In the genomic region with DNA sequence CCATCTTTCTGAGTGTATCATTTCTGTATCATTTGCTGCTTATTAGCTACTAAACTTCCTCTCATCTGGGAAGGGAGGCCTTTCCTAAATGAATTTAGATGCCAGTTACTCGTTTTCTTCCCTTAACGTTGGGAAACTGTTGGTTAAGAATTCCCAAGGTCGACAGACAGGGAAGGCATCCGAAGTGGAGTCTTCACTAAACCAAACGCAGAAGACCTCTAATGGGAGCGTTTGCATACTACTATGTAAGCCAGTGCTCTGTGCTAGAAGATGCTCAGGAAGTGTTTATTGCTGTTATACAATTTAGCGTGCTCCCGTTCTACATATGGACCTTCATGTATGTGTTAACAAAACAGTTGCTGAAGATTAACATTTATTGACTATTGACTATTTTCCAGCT, we compare ENCODE assay signal across 8 mouse cellular contexts. TPM values are rescaled to one million over a fixed set of nuclear protein-coding genes. Genes with fewer than 3 reads are reported as not detected.
DNase-seq lines count a peak whose midpoint lies in the region; ATAC-seq and TF ChIP-seq lines count a peak whose summit lies in the region.

No protein-coding gene starts in this region.

- no peak for ATAC-seq in limb, embryonic 12.5 days (ENCODE audit: insufficient number of reproducible peaks, insufficient read depth, low FRiP score, low TSS enrichment, low read depth)
- no peak for ATAC-seq in neural tube, embryonic 15.5 days (ENCODE audit: low FRiP score)
- no peak for ATAC-seq in erythroblast, adult 5-6 weeks (replicated peaks; ENCODE audit: low FRiP score, poor library complexity, severe bottlenecking)

- no peak for DNase-seq in layer of hippocampus, adult 2 months (ENCODE audit: low spot score in 2 of 2)
- no peak for DNase-seq in layer of hippocampus, adult 9-11 months
- no peak for DNase-seq in thymus, adult 2 months
- DNase-seq in embryo, embryonic 11 days: no peak

- peak overlapping the region; percentile 99 for H3K27ac ChIP-seq in layer of hippocampus, adult 2 months
- no peak overlapping the region for H3K27ac ChIP-seq in embryonic fibroblast, embryonic 13.5 days (ENCODE audit: insufficient read depth, low read length)
- H3K27ac ChIP-seq in limb, embryonic 12.5 days: no peak overlapping the region
- H3K27ac ChIP-seq in neural tube, embryonic 15.5 days (replicated peaks): peak overlapping the region; percentile 98
- no peak overlapping the region for H3K27ac ChIP-seq in thymus, adult 2 months (ENCODE audit: control insufficient read depth, insufficient read depth, low read length)

- TF ChIP-seq POLR2A in embryonic fibroblast, embryonic 13.5 days (IDR thresholded peaks at IDR 0.05; ENCODE audit: low read depth, low read length): no peak
- TF ChIP-seq POLR2A in thymus, adult 2 months (IDR thresholded peaks at IDR 0.05; ENCODE audit: control insufficient read depth, extremely low read depth, insufficient read depth, low read length, poor library complexity): no peak

- no peaks in the 10 kb centered on the region for H3K27me3 ChIP-seq in limb, embryonic 12.5 days
- no peaks in the 10 kb centered on the region for H3K27me3 ChIP-seq in neural tube, embryonic 15.5 days (replicated peaks)
- H3K27me3 ChIP-seq in thymus, adult 2 months (ENCODE audit: control insufficient read depth, insufficient read depth, low read length): no peaks in the 10 kb centered on the region

- H3K9me3 ChIP-seq in limb, embryonic 12.5 days: no peaks in the 10 kb centered on the region
- H3K9me3 ChIP-seq in neural tube, embryonic 15.5 days (replicated peaks): no peaks in the 10 kb centered on the region

- peak overlapping the region; percentile 72 for H3K4me3 ChIP-seq in layer of hippocampus, adult 2 months
- H3K4me3 ChIP-seq in embryonic fibroblast, embryonic 13.5 days (ENCODE audit: insufficient read depth, low read length): peak overlapping the region; percentile 5; the same call in 1 of the 2 replicates
- H3K4me3 ChIP-seq in limb, embryonic 12.5 days (replicated peaks): peak overlapping the region; percentile 61
- H3K4me3 ChIP-seq in neural tube, embryonic 15.5 days (replicated peaks): peak overlapping the region; percentile 62
- H3K4me3 ChIP-seq in thymus, adult 2 months (ENCODE audit: control insufficient read depth, insufficient read depth, low read length): no peak overlapping the region

- WGBS in limb, embryonic 12.5 days: 65% methylated on average over 8 of the region's 8 CpGs
- WGBS in neural tube, embryonic 15.5 days: 55% methylated on average over 8 of the region's 8 CpGs
- 83% methylated on average over 8 of the region's 8 CpGs for WGBS in thymus, adult 2 months

- H3K9ac ChIP-seq in limb, embryonic 12.5 days (replicated peaks): peak overlapping the region; percentile 50; the same call in 1 of the 2 replicates
- peak overlapping the region; percentile 68; the same call in 1 of the 2 replicates for H3K9ac ChIP-seq in neural tube, embryonic 15.5 days (replicated peaks)

- TF ChIP-seq CTCF in layer of hippocampus, adult 2 months (conservative IDR thresholded peaks at IDR 0.05): no peak
- no peak for TF ChIP-seq CTCF in embryonic fibroblast, embryonic 13.5 days (IDR thresholded peaks at IDR 0.05; ENCODE audit: borderline replicate concordance, insufficient read depth, low read length)
- TF ChIP-seq CTCF in thymus, adult 2 months (IDR thresholded peaks at IDR 0.05; ENCODE audit: borderline replicate concordance, control insufficient read depth, extremely low read depth, insufficient read depth, low read length, poor library complexity): no peak

- peaks cover 2% of the 10 kb centered on the region for H3K4me1 ChIP-seq in embryonic fibroblast, embryonic 13.5 days (ENCODE audit: control insufficient read depth, insufficient read depth, low read length)
- H3K4me1 ChIP-seq in limb, embryonic 12.5 days (replicated peaks): peaks cover 14% of the 10 kb centered on the region
- peaks cover 22% of the 10 kb centered on the region for H3K4me1 ChIP-seq in neural tube, embryonic 15.5 days
- H3K4me1 ChIP-seq in thymus, adult 2 months (replicated peaks; ENCODE audit: control insufficient read depth, insufficient read depth, low read length): peaks cover 4% of the 10 kb centered on the region; the same call in 1 of the 2 replicates

- H3K4me2 ChIP-seq in limb, embryonic 12.5 days: peak overlapping the region; percentile 58
- peak overlapping the region; percentile 58 for H3K4me2 ChIP-seq in neural tube, embryonic 15.5 days

- peaks cover 27% of the 10 kb centered on the region for H3K36me3 ChIP-seq in limb, embryonic 12.5 days
- peaks cover 13% of the 10 kb centered on the region for H3K36me3 ChIP-seq in neural tube, embryonic 15.5 days
- no peaks in the 10 kb centered on the region for H3K36me3 ChIP-seq in thymus, adult 2 months (ENCODE audit: control insufficient read depth, insufficient read depth, low read length)

RNA-seq across cellular contexts. Expression of a gene that starts 1.1 kb away (rescaled TPM):
- total RNA-seq in layer of hippocampus, adult 2 months (2021): 10 to 100 TPM; 80.0 to 82.8 TPM
- polyA plus RNA-seq in embryonic fibroblast, embryonic 13.5 days (2011; ENCODE audit: insufficient read length, low read depth, missing spikeins): 3.9 and 6.1 TPM in 2 replicates
- polyA plus RNA-seq in limb, embryonic 12.5 days (2016; fragmentation: Nextera tagmentation; extraction: Ambion mirVana): 11.4 and 12.1 TPM in 2 replicates
- polyA plus RNA-seq in neural tube, embryonic 15.5 days (2015; fragmentation: Nextera tagmentation; extraction: Ambion mirVana): 20.0 and 21.3 TPM in 2 replicates
- total RNA-seq in erythroblast, adult 5-6 weeks (2015; ENCODE audit: low replicate concordance): 0.63 and 0.96 TPM in 2 replicates
- total RNA-seq in erythroblast, adult 5-6 weeks (2017; ENCODE audit: low replicate concordance): 0.26 and 4.2 TPM in 2 replicates
- polyA plus RNA-seq in thymus, adult 2 months (2012; rRNA removed): 8.9 and 9.4 TPM in 2 replicates

RNA-seq across cellular contexts. Expression of a gene that starts 44.7 kb away (rescaled TPM):
- 100 to 1,000 TPM in 1 of 2 experiments, 10 to 100 TPM in 1; 91.8 to 104 TPM for total RNA-seq in layer of hippocampus, adult 2 months (2021)
- polyA plus RNA-seq in embryonic fibroblast, embryonic 13.5 days (2011; ENCODE audit: insufficient read length, low read depth, missing spikeins): 2.0 and 2.1 TPM in 2 replicates
- polyA plus RNA-seq in limb, embryonic 12.5 days (2016; fragmentation: Nextera tagmentation; extraction: Ambion mirVana): 8.8 and 10.0 TPM in 2 replicates
- polyA plus RNA-seq in neural tube, embryonic 15.5 days (2015; fragmentation: Nextera tagmentation; extraction: Ambion mirVana): 27.2 and 33.6 TPM in 2 replicates
- total RNA-seq in erythroblast, adult 5-6 weeks (2015; ENCODE audit: low replicate concordance): not detected in 2 replicates
- total RNA-seq in erythroblast, adult 5-6 weeks (2017; ENCODE audit: low replicate concordance): 9.2 TPM in 1 of 2 replicates, not detected in the other
- polyA plus RNA-seq in thymus, adult 2 months (2012; rRNA removed): 1.5 TPM in 2 replicates

RNA-seq across cellular contexts. Expression of a gene that starts 49.5 kb away (rescaled TPM):
- total RNA-seq in layer of hippocampus, adult 2 months (2021): 10 to 100 TPM; 47.6 to 48.6 TPM
- polyA plus RNA-seq in embryonic fibroblast, embryonic 13.5 days (2011; ENCODE audit: insufficient read length, low read depth, missing spikeins): 21.9 and 22.0 TPM in 2 replicates
- polyA plus RNA-seq in limb, embryonic 12.5 days (2016; fragmentation: Nextera tagmentation; extraction: Ambion mirVana): 12.9 and 14.0 TPM in 2 replicates
- polyA plus RNA-seq in neural tube, embryonic 15.5 days (2015; fragmentation: Nextera tagmentation; extraction: Ambion mirVana): 14.7 and 18.0 TPM in 2 replicates
- 0.38 and 2.3 TPM in 2 replicates for total RNA-seq in erythroblast, adult 5-6 weeks (2015; ENCODE audit: low replicate concordance)
- total RNA-seq in erythroblast, adult 5-6 weeks (2017; ENCODE audit: low replicate concordance): 0.42 and 5.3 TPM in 2 replicates
- polyA plus RNA-seq in thymus, adult 2 months (2012; rRNA removed): 20.8 and 25.5 TPM in 2 replicates

Comparison
In these comparisons a context has a peak if more than half of its experiments do, and no peak if none do; other contexts are left out.
1. H3K27ac ChIP-seq: peak in layer of hippocampus, adult 2 months (single experiment) and neural tube, embryonic 15.5 days (single experiment); none in embryonic fibroblast, embryonic 13.5 days (single experiment), limb, embryonic 12.5 days (single experiment) and thymus, adult 2 months (single experiment).